Mouse (Mus musculus) stomach, postnatal 0 days (tissue): Measurements from ENCODE around the gene Tmem210.

ENCODE experiments used
- CTCF ChIP-seq: IDR thresholded peaks from 2 replicates; pipeline ENCODE4 v1.5.1; 2016; ENCODE audit warnings: antibody characterized with exemption, low read depth, mild to moderate bottlenecking, moderate library complexity
- EP300 ChIP-seq: optimal IDR thresholded peaks from 2 replicates; pipeline ENCODE3; 2016; ENCODE audit warnings: antibody characterized with exemption

DNA sequence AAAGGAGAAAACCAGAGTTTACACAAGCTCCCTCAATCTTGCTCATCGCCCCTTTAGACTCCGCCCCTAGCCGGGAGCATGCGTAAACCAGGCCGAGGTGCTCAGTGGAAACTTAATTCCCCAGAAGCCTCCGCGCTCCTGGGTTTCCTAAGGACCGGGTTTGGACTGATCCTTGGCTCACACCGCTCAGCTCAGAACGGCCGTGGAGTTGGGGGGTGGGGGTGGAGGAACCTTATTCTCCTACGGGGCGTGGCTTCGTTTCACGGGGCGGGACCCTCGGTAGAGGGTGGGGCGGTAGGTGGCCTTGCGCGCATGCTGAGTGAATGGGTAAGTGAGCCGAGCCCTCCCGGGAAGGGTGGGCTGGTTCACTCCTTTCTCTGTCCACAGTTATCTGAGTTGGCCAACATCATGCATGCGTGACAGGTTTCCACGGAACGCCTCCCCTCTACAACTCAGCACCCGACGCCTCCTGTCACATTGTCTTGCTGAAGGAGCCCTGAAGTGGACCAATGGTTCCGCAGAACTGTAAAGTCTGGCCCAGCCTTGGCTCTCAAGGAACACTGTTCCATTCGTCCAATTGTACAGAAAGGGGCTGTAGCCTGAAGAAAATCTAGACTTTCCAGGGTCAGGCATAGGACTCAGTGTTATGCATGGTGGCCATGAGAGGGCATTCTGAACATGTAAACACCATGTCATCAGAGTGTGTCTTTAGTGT, 47.1 kb upstream of the Tmem210 start:
- TF ChIP-seq CTCF = no peak
- TF ChIP-seq EP300 = no peak
